Mouse (Mus musculus) adrenal gland, postnatal 36 days (tissue): ENCODE data around the gene Wnt7a. TPM values are rescaled to one million over a fixed set of nuclear protein-coding genes. Genes with fewer than 3 reads are reported as not detected.

ENCODE experiments used
- DNase-seq, 2 experiments: peaks; one replicate each; pipeline ENCODE4 v3.0.0; 2021; ENCODE audit warnings: mixed read lengths in 1 of 2
- total RNA-seq, 2 experiments: library from RNA; stranded (reverse); gene quantifications; 2 replicates each; pipeline ENCODE4 v1.2.3; 2021

Wnt7a gene
- total RNA-seq, 2 experiments from 2014 or later: not detected

- DNase-seq: no peak
Observed at GRCm38 (mm10) chr6:91384415-91384814, 26.7 kb downstream of the Wnt7a start.

GRCm38 (mm10) chr6:91383871-91384270 is 27.3 kb downstream of the Wnt7a start:
- no peak for DNase-seq

- no peak for DNase-seq
Observed at GRCm38 (mm10) chr6:91383303-91383702, 27.9 kb downstream of the Wnt7a start.

- no peak for DNase-seq
Observed at GRCm38 (mm10) chr6:91379871-91380270, 31.3 kb downstream of the Wnt7a start.

- no peak for DNase-seq
Observed at GRCm38 (mm10) chr6:91379266-91379665, 31.9 kb downstream of the Wnt7a start.

GRCm38 (mm10) chr6:91372977-91373376 is 38.2 kb downstream of the Wnt7a start:
- DNase-seq: no peak

GRCm38 (mm10) chr6:91372586-91372971 is 38.6 kb downstream of the Wnt7a start:
- DNase-seq: no peak

GRCm38 (mm10) chr6:91371912-91372585 is 39.1 kb downstream of the Wnt7a start:
- DNase-seq: no peak

- peak; percentile 48 to 63 for DNase-seq
Observed at GRCm38 (mm10) chr6:91366781-91367180, 44.4 kb downstream of the Wnt7a start.

GRCm38 (mm10) chr6:91365480-91365879 is 45.7 kb downstream of the Wnt7a start:
- no peak for DNase-seq

GRCm38 (mm10) chr6:91362756-91363155 is 48.4 kb downstream of the Wnt7a start:
- DNase-seq: no peak

GRCm38 (mm10) chr6:91360998-91361397 is 50.2 kb downstream of the Wnt7a start:
- no peak for DNase-seq

GRCm38 (mm10) chr6:91360371-91360690 is 50.8 kb downstream of the Wnt7a start:
- DNase-seq: no peak

GRCm38 (mm10) chr6:91359672-91360370 is 51.3 kb downstream of the Wnt7a start:
- no peak for DNase-seq

GRCm38 (mm10) chr6:91358866-91359656 is 52.1 kb downstream of the Wnt7a start:
- no peak for DNase-seq

- no peak for DNase-seq
Observed at GRCm38 (mm10) chr6:91358394-91358793, 52.8 kb downstream of the Wnt7a start.

- no peak for DNase-seq
Observed at GRCm38 (mm10) chr6:91357238-91357876, 53.8 kb downstream of the Wnt7a start.

GRCm38 (mm10) chr6:91349620-91350019 is 61.5 kb downstream of the Wnt7a start:
- DNase-seq: no peak

GRCm38 (mm10) chr6:91347721-91348120 is 63.4 kb downstream of the Wnt7a start:
- no peak for DNase-seq

GRCm38 (mm10) chr6:91346906-91347156 is 64.3 kb downstream of the Wnt7a start:
- DNase-seq: no peak

GRCm38 (mm10) chr6:91346071-91346905 is 64.9 kb downstream of the Wnt7a start:
- no peak for DNase-seq

- no peak for DNase-seq
Observed at GRCm38 (mm10) chr6:91345091-91345490, 66.1 kb downstream of the Wnt7a start.
